Mouse (Mus musculus): ENCODE data around the gene Gpd2. TPM values are rescaled to one million over a fixed set of nuclear protein-coding genes. Genes with fewer than 3 reads are reported as not detected.

Gpd2 gene
- total RNA-seq, 1 experiment: 56.2 TPM

DNA sequence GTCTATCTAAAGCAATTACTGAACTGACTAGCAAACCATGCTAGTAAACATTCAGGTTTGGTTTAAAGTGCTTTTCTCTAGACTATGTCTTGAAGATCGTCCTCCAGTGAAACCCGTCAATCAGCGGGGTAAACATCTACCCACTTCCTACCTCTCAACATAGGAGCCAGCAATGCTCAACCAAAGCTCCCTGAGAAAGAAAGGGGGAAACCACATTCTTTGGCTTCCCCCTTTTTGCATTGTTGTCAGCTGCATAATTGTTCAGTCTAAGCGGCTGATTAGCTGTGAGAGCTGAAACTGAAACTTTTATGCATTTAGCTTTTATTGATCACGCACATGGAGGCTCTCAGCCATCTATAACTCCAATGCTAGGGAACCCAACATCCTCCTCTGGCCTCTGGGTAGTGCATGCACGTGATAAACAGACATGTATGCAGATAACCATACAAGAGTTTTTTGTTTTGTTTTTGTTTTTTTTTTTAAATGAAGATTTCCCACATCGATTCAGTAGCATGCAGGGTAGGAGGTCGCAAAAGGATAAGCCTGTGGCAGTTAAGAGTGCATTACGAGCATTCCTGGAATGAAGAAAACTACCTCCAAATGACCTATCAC lies 28.9 kb upstream of the Gpd2 start:
- TF ChIP-seq ZC3H11A (IDR thresholded peaks at IDR 0.05; ENCODE audit: borderline replicate concordance, low read depth, low read length) (no peak), CHD2 (IDR thresholded peaks at IDR 0.05; ENCODE audit: low read depth, low read length) (no peak), HCFC1 (IDR thresholded peaks at IDR 0.05; ENCODE audit: borderline replicate concordance, insufficient read depth, low read length) (no peak), MAFK (IDR thresholded peaks at IDR 0.05; ENCODE audit: insufficient read depth, low read depth, low read length) (no peak), ZNF384 (IDR thresholded peaks at IDR 0.05; ENCODE audit: low read depth, low read length) (no peak)
- Histone ChIP-seq H3K9me3 (ENCODE audit: control insufficient read depth, insufficient read depth, low read depth, low read length) (no peaks in the 10 kb centered on the region), H3K36me3 (ENCODE audit: control insufficient read depth, insufficient read depth, low read length, poor library complexity, severe bottlenecking) (no peaks in the 10 kb centered on the region), H3K4me3 (ENCODE audit: insufficient read depth in 1 of 2, low read depth in 1 of 2, low read length in 2 of 2, poor library complexity in 1 of 2, severe bottlenecking in 1 of 2) (no peak overlapping the region), H3K27ac (ENCODE audit: insufficient read depth, low read depth, low read length, poor library complexity, severe bottlenecking) (no peak overlapping the region), H3K4me1 (ENCODE audit: control insufficient read depth in 2 of 2, insufficient read depth in 2 of 2, low read length in 2 of 2, poor library complexity in 1 of 2) (peaks cover 0 to 2% of the 10 kb centered on the region in 2 experiments; a peak in 1 of 4 replicates), H3K9ac (ENCODE audit: insufficient read depth, low read depth, low read length, poor library complexity, severe bottlenecking) (no peak overlapping the region)
- no peak for DNase-seq (ENCODE audit: low read depth, low spot score)
- in situ Hi-C loops (cut with MboI; ENCODE audit: low sequenced_read_pairs in 2 of 2, unreplicated experiment in 2 of 2): no loop called here

GRCm38 (mm10) chr2:57211049-57212001 lies 26.1 kb upstream of the Gpd2 start:
- in situ Hi-C loops (cut with MboI; ENCODE audit: low sequenced_read_pairs in 2 of 2, unreplicated experiment in 2 of 2): no loop called here
- TF ChIP-seq ZC3H11A (IDR thresholded peaks at IDR 0.05; ENCODE audit: borderline replicate concordance, low read depth, low read length) (no peak), CHD2 (IDR thresholded peaks at IDR 0.05; ENCODE audit: low read depth, low read length) (no peak), ZNF384 (IDR thresholded peaks at IDR 0.05; ENCODE audit: low read depth, low read length) (no peak)
- no peaks in the 10 kb centered on the region for H3K4me1 ChIP-seq (ENCODE audit: control insufficient read depth in 2 of 2, insufficient read depth in 2 of 2, low read length in 2 of 2, poor library complexity in 1 of 2)
- H3K4me3 ChIP-seq (ENCODE audit: insufficient read depth in 1 of 2, low read depth in 1 of 2, low read length in 2 of 2, poor library complexity in 1 of 2, severe bottlenecking in 1 of 2): no peak overlapping the region
- no peak for DNase-seq (ENCODE audit: low read depth, low spot score)
- no peak overlapping the region for H3K27ac ChIP-seq (ENCODE audit: insufficient read depth, low read depth, low read length, poor library complexity, severe bottlenecking)
- no peaks in the 10 kb centered on the region for H3K36me3 ChIP-seq (ENCODE audit: control insufficient read depth, insufficient read depth, low read length, poor library complexity, severe bottlenecking)
- H3K9me3 ChIP-seq (ENCODE audit: control insufficient read depth, insufficient read depth, low read depth, low read length): no peaks in the 10 kb centered on the region
- H3K9ac ChIP-seq (ENCODE audit: insufficient read depth, low read depth, low read length, poor library complexity, severe bottlenecking): no peak overlapping the region

DNA sequence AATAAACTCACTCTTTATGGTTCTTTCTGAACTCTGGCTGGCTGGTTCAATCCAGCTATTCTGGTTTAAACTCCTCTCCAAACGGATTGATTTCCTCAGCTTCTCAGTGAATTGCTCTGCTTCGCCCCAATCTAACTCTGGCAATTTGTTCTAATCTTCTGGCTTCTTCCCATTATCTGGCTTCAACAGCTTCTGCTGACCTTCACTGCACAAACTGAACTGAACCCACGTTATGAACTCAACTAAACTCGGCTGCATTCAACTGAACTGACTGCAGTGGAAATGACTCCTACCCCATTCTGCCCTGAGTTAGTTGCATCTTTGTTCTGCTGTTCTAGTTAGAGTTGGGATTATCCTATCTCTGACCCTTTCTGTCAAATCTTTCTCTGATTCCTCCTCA lies 24.1 kb upstream of the Gpd2 start:
- no peaks in the 10 kb centered on the region for H3K9me3 ChIP-seq (ENCODE audit: control insufficient read depth, insufficient read depth, low read depth, low read length)
- H3K9ac ChIP-seq (ENCODE audit: insufficient read depth, low read depth, low read length, poor library complexity, severe bottlenecking): no peak overlapping the region
- H3K36me3 ChIP-seq (ENCODE audit: control insufficient read depth, insufficient read depth, low read length, poor library complexity, severe bottlenecking): no peaks in the 10 kb centered on the region
- TF ChIP-seq ZC3H11A (IDR thresholded peaks at IDR 0.05; ENCODE audit: borderline replicate concordance, low read depth, low read length) (no peak), MAFK (IDR thresholded peaks at IDR 0.05; ENCODE audit: insufficient read depth, low read depth, low read length) (no peak), HCFC1 (IDR thresholded peaks at IDR 0.05; ENCODE audit: borderline replicate concordance, insufficient read depth, low read length) (no peak), CHD2 (IDR thresholded peaks at IDR 0.05; ENCODE audit: low read depth, low read length) (no peak), ZNF384 (IDR thresholded peaks at IDR 0.05; ENCODE audit: low read depth, low read length) (no peak)
- H3K4me3 ChIP-seq (ENCODE audit: insufficient read depth in 1 of 2, low read depth in 1 of 2, low read length in 2 of 2, poor library complexity in 1 of 2, severe bottlenecking in 1 of 2): no peak overlapping the region
- no peak overlapping the region for H3K27ac ChIP-seq (ENCODE audit: insufficient read depth, low read depth, low read length, poor library complexity, severe bottlenecking)
- in situ Hi-C loops (cut with MboI; ENCODE audit: low sequenced_read_pairs in 2 of 2, unreplicated experiment in 2 of 2): no loop called here
- no peaks in the 10 kb centered on the region for H3K4me1 ChIP-seq (ENCODE audit: control insufficient read depth in 2 of 2, insufficient read depth in 2 of 2, low read length in 2 of 2, poor library complexity in 1 of 2)
- no peak for DNase-seq (ENCODE audit: low read depth, low spot score)

DNA sequence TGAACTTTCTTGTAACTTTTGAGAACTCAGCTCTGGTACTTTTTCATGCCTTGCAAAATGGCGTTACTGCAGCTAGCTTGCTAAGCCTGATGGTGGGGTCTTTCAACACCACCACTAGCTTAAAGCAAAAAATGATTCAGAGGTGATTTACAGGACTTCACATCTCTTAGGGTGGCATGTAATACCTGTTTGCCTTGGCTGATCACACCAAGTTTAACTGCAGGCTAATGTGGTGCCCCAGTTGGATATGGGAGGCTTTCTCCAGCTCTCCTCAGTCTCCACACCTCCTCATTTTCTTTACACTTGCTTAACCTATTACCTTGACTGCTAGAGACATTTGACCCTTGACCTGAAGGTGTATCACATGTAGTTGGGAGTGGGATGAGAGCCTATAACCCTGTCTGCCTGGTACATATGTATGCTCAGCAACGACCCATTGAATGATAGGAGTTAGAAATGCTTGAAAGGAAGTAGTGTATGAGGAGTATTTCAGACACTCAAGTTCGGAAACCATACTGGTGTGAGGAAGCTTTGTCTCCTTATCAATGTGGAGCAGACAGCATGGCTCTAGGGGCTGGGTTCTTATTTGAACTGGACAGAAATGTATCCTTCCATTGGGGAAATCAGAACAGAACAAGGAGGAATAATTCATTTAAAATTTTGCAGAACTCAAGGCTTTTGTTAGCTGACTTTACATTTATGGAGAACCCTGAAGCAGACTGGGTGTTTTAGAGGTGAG lies 14.0 kb upstream of the Gpd2 start:
- H3K36me3 ChIP-seq (ENCODE audit: control insufficient read depth, insufficient read depth, low read length, poor library complexity, severe bottlenecking): no peaks in the 10 kb centered on the region
- TF ChIP-seq MAFK (IDR thresholded peaks at IDR 0.05; ENCODE audit: insufficient read depth, low read depth, low read length): no peak
- no peak for TF ChIP-seq CHD2 (IDR thresholded peaks at IDR 0.05; ENCODE audit: low read depth, low read length)
- no peak for TF ChIP-seq ZC3H11A (IDR thresholded peaks at IDR 0.05; ENCODE audit: borderline replicate concordance, low read depth, low read length)
- no peak for TF ChIP-seq ZNF384 (IDR thresholded peaks at IDR 0.05; ENCODE audit: low read depth, low read length)
- TF ChIP-seq HCFC1 (IDR thresholded peaks at IDR 0.05; ENCODE audit: borderline replicate concordance, insufficient read depth, low read length): no peak
- no peaks in the 10 kb centered on the region for H3K9me3 ChIP-seq (ENCODE audit: control insufficient read depth, insufficient read depth, low read depth, low read length)
- H3K9ac ChIP-seq (ENCODE audit: insufficient read depth, low read depth, low read length, poor library complexity, severe bottlenecking): no peak overlapping the region
- in situ Hi-C loops (cut with MboI; ENCODE audit: low sequenced_read_pairs in 2 of 2, unreplicated experiment in 2 of 2): no loop called here
- H3K27ac ChIP-seq (ENCODE audit: insufficient read depth, low read depth, low read length, poor library complexity, severe bottlenecking): no peak overlapping the region
- no peak for DNase-seq (ENCODE audit: low read depth, low spot score)
- H3K4me1 ChIP-seq (ENCODE audit: control insufficient read depth in 2 of 2, insufficient read depth in 2 of 2, low read length in 2 of 2, poor library complexity in 1 of 2): no peaks in the 10 kb centered on the region
- no peak overlapping the region for H3K4me3 ChIP-seq (ENCODE audit: insufficient read depth in 1 of 2, low read depth in 1 of 2, low read length in 2 of 2, poor library complexity in 1 of 2, severe bottlenecking in 1 of 2)

All from ES-E14 (cell line).